Comparison of ENCODE assay signal across 1 mouse cellular context in the genomic region with DNA sequence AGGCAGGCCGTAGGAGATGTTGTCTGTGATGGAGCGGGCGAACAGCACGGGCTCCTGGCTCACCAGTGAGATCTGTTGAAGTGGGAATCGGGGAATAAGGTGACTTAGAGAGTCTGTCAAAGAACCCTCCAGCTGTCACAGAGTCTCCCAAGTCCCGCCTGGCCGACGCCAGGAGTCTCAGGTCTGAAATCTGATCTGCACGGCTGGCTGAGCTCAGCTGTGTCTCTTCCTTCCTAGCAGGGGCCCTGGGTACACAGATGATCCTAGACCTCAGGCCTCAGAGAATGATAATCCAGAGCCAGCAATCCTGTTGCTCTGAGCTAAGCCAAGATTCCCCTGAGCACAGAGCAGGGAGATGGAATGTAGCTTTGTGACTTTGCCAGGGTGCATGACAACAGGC.
TF ChIP-seq lines count a peak whose summit lies in the region.

No protein-coding gene starts in this region.

TF ChIP-seq in myocyte, 11 proteins besides CTCF, POLR2A, EP300 and RAD21 (continued from another document):
- TF ChIP-seq MYOG (IDR thresholded peaks at IDR 0.05; ENCODE audit: control insufficient read depth in 1 of 3, insufficient read depth in 1 of 3, insufficient read length in 2 of 3, low read depth in 2 of 3), result peak in 1 of 3 experiments; percentile 65
- no peak for TF ChIP-seq CEBPB (IDR thresholded peaks at IDR 0.05; ENCODE audit: insufficient read depth, poor library complexity, severe bottlenecking)
- no peak for TF ChIP-seq TCF12 (IDR thresholded peaks at IDR 0.05; ENCODE audit: insufficient read depth, poor library complexity, severe bottlenecking)
